Mouse (Mus musculus) T-cell, adult 2 months (primary cell): ENCODE results near the gene Oma1.

ENCODE experiments used
- DNase-seq: peaks from one replicate; pipeline ENCODE4 v3.0.0; 2022; ENCODE audit warnings: low spot score

The Oma1 gene

GRCm38 (mm10) chr4:103358941-103359448, 45.4 kb downstream of the Oma1 start:
- DNase-seq, result no peak

- no peak for DNase-seq
Observed at GRCm38 (mm10) chr4:103382171-103382570, 68.6 kb downstream of the Oma1 start.

- DNase-seq, result no peak
Observed at GRCm38 (mm10) chr4:103385031-103385430, 71.4 kb downstream of the Oma1 start.

GRCm38 (mm10) chr4:103385835-103386787, 72.5 kb downstream of the Oma1 start:
- no peak for DNase-seq

GRCm38 (mm10) chr4:103387292-103387691, 73.7 kb downstream of the Oma1 start:
- DNase-seq, result no peak

- no peak for DNase-seq
Observed at GRCm38 (mm10) chr4:103388530-103389178, 75.0 kb downstream of the Oma1 start.

- no peak for DNase-seq
Observed at GRCm38 (mm10) chr4:103389583-103389982, 76.0 kb downstream of the Oma1 start.

- DNase-seq, result no peak
Observed at GRCm38 (mm10) chr4:103390499-103390898, 76.9 kb downstream of the Oma1 start.

- DNase-seq, result no peak
Observed at GRCm38 (mm10) chr4:103395066-103395465, 81.5 kb downstream of the Oma1 start.

- no peak for DNase-seq
Observed at GRCm38 (mm10) chr4:103395905-103396304, 82.3 kb downstream of the Oma1 start.

- DNase-seq, result no peak
Observed at GRCm38 (mm10) chr4:103396876-103397275, 83.3 kb downstream of the Oma1 start.

- no peak for DNase-seq
Observed at GRCm38 (mm10) chr4:103402581-103402980, 89.0 kb downstream of the Oma1 start.

GRCm38 (mm10) chr4:103405321-103405720, 91.7 kb downstream of the Oma1 start:
- no peak for DNase-seq

- DNase-seq, result no peak
Observed at GRCm38 (mm10) chr4:103410217-103410799, 96.7 kb downstream of the Oma1 start.
